Mouse (Mus musculus) neutrophil, adult 59 days (primary cell): Measurements from ENCODE around the gene Pyroxd1. TPM values are rescaled to one million over a fixed set of nuclear protein-coding genes. Genes with fewer than 3 reads are reported as not detected.

Experiments
- total RNA-seq, 2 experiments: library from RNA; stranded (reverse); gene quantifications; 1 replicate in 1 of 2; 2 replicates in 1 of 2; pipeline ENCODE4 v1.2.4; 2023

The Pyroxd1 gene
- 10 to 100 TPM in 1 of 2 experiments, 1 to 10 TPM in 1; 8.2 to 10.3 TPM for total RNA-seq

GRCm38 (mm10) chr6:142345440-142346038, at the start of gene Pyroxd1:
TSS of gene Pyroxd1 (plus strand) at chr6:142345654.

GRCm38 (mm10) chr6:142298098-142298497, 47.4 kb upstream of the Pyroxd1 start, which contains the start of gene Iapp:
TSS of gene Iapp (plus strand) at chr6:142298423.

DNA sequence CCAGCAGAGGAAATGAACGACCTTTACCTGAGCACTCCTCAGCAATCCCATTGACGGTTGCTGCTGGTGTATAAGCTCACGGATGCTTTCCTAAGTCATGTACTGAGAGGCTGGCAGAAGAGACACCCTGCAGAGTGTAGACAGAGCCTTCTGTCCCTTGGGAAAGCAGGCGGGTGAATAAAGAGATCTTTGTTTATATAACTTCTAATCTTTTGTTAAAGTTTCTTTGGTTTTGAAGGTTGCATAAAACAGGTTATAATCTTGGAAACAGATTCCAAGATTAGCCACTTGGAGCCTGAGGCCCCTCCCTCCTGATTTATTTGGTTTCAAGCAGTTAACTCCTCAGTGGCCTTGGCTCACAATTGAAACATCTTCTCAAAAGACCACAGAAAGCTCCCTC, 22.6 kb upstream of the Pyroxd1 start, which contains the start of gene Slco1a5:
Slco1a5 (minus strand) TSS at position 101 of the 400 bp plus-strand sequence.

DNA sequence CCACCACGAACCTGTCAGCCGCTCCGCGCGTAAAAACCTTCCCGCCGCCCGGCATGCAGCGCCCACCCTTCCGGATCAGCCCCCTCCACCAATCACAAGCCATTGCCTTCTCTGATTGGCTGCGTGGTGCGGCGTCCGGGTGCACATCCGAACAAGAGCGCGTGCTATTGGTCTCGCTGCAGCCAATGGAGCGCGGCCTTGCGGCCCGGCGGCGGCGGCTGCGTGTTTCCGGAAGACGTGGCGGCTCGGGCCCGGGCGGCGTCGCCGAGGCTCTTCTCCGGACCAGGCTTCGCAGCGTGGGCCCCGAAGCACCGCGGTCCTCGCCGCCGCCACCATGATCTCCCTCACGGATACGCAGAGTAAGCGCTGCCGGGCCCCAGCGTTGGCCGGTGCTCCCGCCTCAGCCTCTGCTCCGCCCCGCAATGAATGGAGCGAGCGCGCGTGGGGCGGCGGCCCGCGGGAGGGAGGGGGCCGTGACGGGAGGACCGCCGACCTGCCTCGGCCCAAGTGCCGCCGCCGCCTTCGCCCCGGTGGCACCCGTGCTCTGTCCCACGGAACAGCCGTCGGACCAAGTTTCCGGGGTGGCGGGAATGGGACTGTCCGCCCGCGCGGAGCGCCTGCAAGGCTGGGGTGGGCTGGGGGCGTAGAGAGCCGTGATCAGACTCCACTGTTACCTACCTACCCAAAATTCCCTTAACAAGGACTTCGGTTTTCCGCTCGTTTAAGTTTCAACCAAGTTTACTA, 41.7 kb downstream of the Pyroxd1 start, which contains the start of the genes Recql and Golt1b:
Recql (minus strand) TSS at position 77 of the 744 bp plus-strand sequence.
Golt1b (plus strand) TSS at position 211 of the 744 bp plus-strand sequence.

Other genes with a start within 250 kb of the Pyroxd1 start
- gene Slco1a6, start 137.1 kb upstream of the Pyroxd1 start, total RNA-seq: not detected
- not detected for gene Iapp, start 47.2 kb upstream of the Pyroxd1 start, total RNA-seq
- gene Slco1a5, start 22.7 kb upstream of the Pyroxd1 start, total RNA-seq: not detected
- 10 to 100 TPM; 17.3 to 19.1 TPM for gene Recql, start 41.4 kb downstream of the Pyroxd1 start, total RNA-seq
- gene Golt1b, start 41.6 kb downstream of the Pyroxd1 start, total RNA-seq: 10 to 100 TPM; 10.9 to 15.4 TPM
- gene Spx, start 67.8 kb downstream of the Pyroxd1 start, total RNA-seq: under 1 TPM in 1 of 2 experiments, not detected in 1; 0.24 TPM
- not detected for gene Gys2, start 127.5 kb downstream of the Pyroxd1 start, total RNA-seq
- 10 to 100 TPM; 22.2 to 29.6 TPM for gene Ldhb, start 162.3 kb downstream of the Pyroxd1 start, total RNA-seq
- gene Kcnj8, start 226.0 kb downstream of the Pyroxd1 start, total RNA-seq: under 1 TPM in 1 of 2 experiments, not detected in 1; 0.29 TPM